Mouse (Mus musculus) limb, embryonic 12.5 days (tissue): ENCODE data around the gene Tbc1d19. TPM values are rescaled to one million over a fixed set of nuclear protein-coding genes. Genes with fewer than 3 reads are reported as not detected.

ENCODE experiments used
- ATAC-seq: fragments of 200-750 bp; cut with Nextera tagmentation; 2 replicates; pipeline ENCODE4 v1.8.0; 2017; ENCODE audit warnings: low read depth, moderate TSS enrichment; ENCODE audit not compliant: insufficient number of reproducible peaks, insufficient read depth, low FRiP score, low TSS enrichment
- H3K27ac ChIP-seq: fragments of 300-500 bp; sonication (generic); 2 replicates; pipeline ENCODE4 v1.5.1; 2016; ENCODE audit warnings: mild to moderate bottlenecking, moderate library complexity
- H3K27me3 ChIP-seq: fragments of 300-500 bp; sonication (generic); 2 replicates; pipeline ENCODE4 v1.6.1; 2016; ENCODE audit warnings: mild to moderate bottlenecking, moderate library complexity
- H3K36me3 ChIP-seq: fragments of 300-500 bp; sonication (generic); 2 replicates; pipeline ENCODE4 v1.6.1; 2016; ENCODE audit warnings: mild to moderate bottlenecking, moderate library complexity
- H3K4me1 ChIP-seq: fragments of 300-500 bp; sonication (generic); replicated peaks from 2 replicates; pipeline ENCODE4 v1.6.1; 2016
- H3K4me2 ChIP-seq: fragments of 300-500 bp; sonication (generic); 2 replicates; pipeline ENCODE4 v1.6.1; 2016; ENCODE audit warnings: mild to moderate bottlenecking, moderate library complexity
- H3K4me3 ChIP-seq: fragments of 300-500 bp; sonication (generic); replicated peaks from 2 replicates; pipeline ENCODE4 v1.5.1; 2016; ENCODE audit warnings: mild to moderate bottlenecking
- H3K9ac ChIP-seq: fragments of 300-500 bp; sonication (generic); replicated peaks from 2 replicates; pipeline ENCODE4 v1.6.1; 2016; ENCODE audit warnings: mild to moderate bottlenecking, moderate library complexity
- H3K9me3 ChIP-seq: fragments of 300-500 bp; sonication (generic); 2 replicates; pipeline ENCODE4 v1.6.1; 2016; ENCODE audit warnings: mild to moderate bottlenecking, moderate library complexity
- polyA plus RNA-seq: library from polyadenylated mRNA; unstranded; fragments of >200 nt; fragmentation: Nextera tagmentation; extraction: Ambion mirVana; gene quantifications from 2 replicates; pipeline ENCODE4 v1.2.1, GENCODE M21; 2016

Tbc1d19 gene
- polyA plus RNA-seq, 1 experiment from 2014 or later: 45.8 TPM

GRCm38 (mm10) chr5:53953216-53953615 lies 143.8 kb downstream of the Tbc1d19 start:
- H3K27me3 ChIP-seq: no peaks in the 10 kb centered on the region
- H3K4me2 ChIP-seq: no peak overlapping the region
- no peak overlapping the region for H3K27ac ChIP-seq
- H3K9ac ChIP-seq: no peak overlapping the region
- no peak overlapping the region for H3K4me3 ChIP-seq
- H3K4me1 ChIP-seq: peaks cover 12% of the 10 kb centered on the region
- H3K36me3 ChIP-seq: no peaks in the 10 kb centered on the region
- ATAC-seq: no peak
- H3K9me3 ChIP-seq: 0 out of 2 replicates have a peak, but pooled peaks cover 3% of the 10 kb centered on the region

Other genes starting within 250 kb of the Tbc1d19 start
- gene Cckar, start 101.9 kb upstream of the Tbc1d19 start, polyA plus RNA-seq: not detected in 2 replicates
- 16.8 and 19.1 TPM in 2 replicates for gene Stim2, start 188.9 kb downstream of the Tbc1d19 start, polyA plus RNA-seq